Mouse (Mus musculus): ENCODE measurements at regions not wholly inside any gene's neighbourhood (a gene's known extent, or its start where the extent isn't known, plus 50 kb on each side); places are given as distances from the start of the nearest gene placed in this dataset.

- no peak for DNase-seq (ENCODE audit: low spot score in 2 of 2)
Measured at GRCm38 (mm10) chr4:12534151-12534550, 362.3 kb upstream of the Fam92a start.

GRCm38 (mm10) chr4:12532961-12533360 is 361.1 kb upstream of the Fam92a start:
- no peak for DNase-seq (ENCODE audit: low spot score in 2 of 2)

- no peak for DNase-seq (ENCODE audit: low spot score in 2 of 2)
Measured at GRCm38 (mm10) chr4:12522358-12522757, 350.5 kb upstream of the Fam92a start.

- no peak for DNase-seq (ENCODE audit: low spot score in 2 of 2)
Measured at GRCm38 (mm10) chr4:12521246-12521645, 349.4 kb upstream of the Fam92a start.

GRCm38 (mm10) chr4:12516497-12516896 is 344.7 kb upstream of the Fam92a start:
- no peak for DNase-seq (ENCODE audit: low spot score in 2 of 2)

- no peak for DNase-seq (ENCODE audit: low spot score in 2 of 2)
Measured at GRCm38 (mm10) chr4:12511656-12512385, 340.0 kb upstream of the Fam92a start.

GRCm38 (mm10) chr4:12506851-12507551 is 335.2 kb upstream of the Fam92a start:
- DNase-seq (ENCODE audit: low spot score in 2 of 2), result no peak

GRCm38 (mm10) chr4:12501086-12501485 is 329.3 kb upstream of the Fam92a start:
- DNase-seq (ENCODE audit: low spot score in 2 of 2), result no peak

- no peak for DNase-seq (ENCODE audit: low spot score in 2 of 2)
Measured at GRCm38 (mm10) chr4:12498426-12498825, 326.6 kb upstream of the Fam92a start.

GRCm38 (mm10) chr4:12492468-12492867 is 320.7 kb upstream of the Fam92a start:
- no peak for DNase-seq (ENCODE audit: low spot score in 2 of 2)

- DNase-seq (ENCODE audit: low spot score in 2 of 2), result no peak
Measured at GRCm38 (mm10) chr4:12491306-12491705, 319.5 kb upstream of the Fam92a start.

GRCm38 (mm10) chr4:12490066-12490465 is 318.3 kb upstream of the Fam92a start:
- no peak for DNase-seq (ENCODE audit: low spot score in 2 of 2)

GRCm38 (mm10) chr4:12489358-12489757 is 317.5 kb upstream of the Fam92a start:
- DNase-seq (ENCODE audit: low spot score in 2 of 2), result no peak

- DNase-seq (ENCODE audit: low spot score in 2 of 2), result no peak
Measured at GRCm38 (mm10) chr4:12481481-12481880, 309.7 kb upstream of the Fam92a start.

- no peak for DNase-seq (ENCODE audit: low spot score in 2 of 2)
Measured at GRCm38 (mm10) chr4:12476717-12477116, 304.9 kb upstream of the Fam92a start.

- DNase-seq (ENCODE audit: low spot score in 2 of 2), result no peak
Measured at GRCm38 (mm10) chr4:12474981-12475568, 303.3 kb upstream of the Fam92a start.

- DNase-seq (ENCODE audit: low spot score in 2 of 2), result no peak
Measured at GRCm38 (mm10) chr4:12474421-12474820, 302.6 kb upstream of the Fam92a start.

- DNase-seq (ENCODE audit: low spot score in 2 of 2), result no peak
Measured at GRCm38 (mm10) chr4:12461701-12462100, 289.9 kb upstream of the Fam92a start.

- no peak for DNase-seq (ENCODE audit: low spot score in 2 of 2)
Measured at GRCm38 (mm10) chr4:12461251-12461650, 289.4 kb upstream of the Fam92a start.

- no peak for DNase-seq (ENCODE audit: low spot score in 2 of 2)
Measured at GRCm38 (mm10) chr4:12457978-12458597, 286.3 kb upstream of the Fam92a start.

- DNase-seq (ENCODE audit: low spot score in 2 of 2), result no peak
Measured at GRCm38 (mm10) chr4:12452086-12452485, 280.3 kb upstream of the Fam92a start.

GRCm38 (mm10) chr4:12425507-12425906 is 253.7 kb upstream of the Fam92a start:
- DNase-seq (ENCODE audit: low spot score in 2 of 2), result no peak

Data from thymus, postnatal 10 days (tissue).